Mouse (Mus musculus) kidney, adult 8-10 months (tissue): ENCODE results near the gene Ccdc18.
A peak's percentile ranks its signal among the peaks of the same experiment; 100 is the strongest.
"Not testable (repeated sequence)": the region's sequence is repeated elsewhere in the genome, so short reads cannot be mapped to it uniquely, and the experiment has no call there.

ENCODE experiments used
- DNase-seq, 2 experiments: peaks; one replicate each; pipeline ENCODE4 v3.0.0; 2022

The Ccdc18 gene

GRCm38 (mm10) chr5:108132441-108133243, at the start of gene Ccdc18, which contains the start of gene Tmed5:
Ccdc18 (plus strand) TSS chr5:108132875.
Tmed5 (minus strand) TSS chr5:108132620.
- DNase-seq: peak; percentile 97 to 98

GRCm38 (mm10) chr5:108085440-108085839, 47.2 kb upstream of the Ccdc18 start:
- DNase-seq: no peak

GRCm38 (mm10) chr5:108092731-108093130, 39.9 kb upstream of the Ccdc18 start:
- not testable (repeated sequence) for DNase-seq

- DNase-seq: no peak
Observed at GRCm38 (mm10) chr5:108097676-108098075, 35.0 kb upstream of the Ccdc18 start.

- DNase-seq: no peak
Observed at GRCm38 (mm10) chr5:108100196-108100595, 32.5 kb upstream of the Ccdc18 start.

- no peak for DNase-seq
Observed at GRCm38 (mm10) chr5:108104306-108104705, 28.4 kb upstream of the Ccdc18 start.

GRCm38 (mm10) chr5:108109346-108109745, 23.3 kb upstream of the Ccdc18 start:
- DNase-seq: peak in 1 of 2 experiments; percentile 11

- DNase-seq: no peak
Observed at GRCm38 (mm10) chr5:108117693-108118092, 15.0 kb upstream of the Ccdc18 start.

GRCm38 (mm10) chr5:108120221-108120900, 12.3 kb upstream of the Ccdc18 start:
- DNase-seq: no peak

GRCm38 (mm10) chr5:108131849-108132440, 730 bp upstream of the Ccdc18 start:
- peak; percentile 35 to 37 for DNase-seq

GRCm38 (mm10) chr5:108152592-108152991, 19.9 kb downstream of the Ccdc18 start:
- DNase-seq: no peak

GRCm38 (mm10) chr5:108160796-108161195, 28.1 kb downstream of the Ccdc18 start:
- DNase-seq: no peak

- DNase-seq: peak; percentile 17 to 64
Observed at GRCm38 (mm10) chr5:108163695-108164094, 31.0 kb downstream of the Ccdc18 start.

GRCm38 (mm10) chr5:108184050-108184449, 51.4 kb downstream of the Ccdc18 start:
- no peak for DNase-seq

GRCm38 (mm10) chr5:108188967-108189366, 56.3 kb downstream of the Ccdc18 start:
- no peak for DNase-seq

GRCm38 (mm10) chr5:108206008-108206407, 73.3 kb downstream of the Ccdc18 start:
- peak in 1 of 2 experiments; percentile 11 for DNase-seq

GRCm38 (mm10) chr5:108211512-108211911, 78.8 kb downstream of the Ccdc18 start:
- no peak for DNase-seq

- DNase-seq: no peak
Observed at GRCm38 (mm10) chr5:108214928-108215327, 82.3 kb downstream of the Ccdc18 start.

GRCm38 (mm10) chr5:108224077-108224476, 91.4 kb downstream of the Ccdc18 start:
- DNase-seq: no peak

GRCm38 (mm10) chr5:108226159-108226558, 93.5 kb downstream of the Ccdc18 start:
- peak in 1 of 2 experiments; percentile 14 for DNase-seq

- DNase-seq: no peak
Observed at GRCm38 (mm10) chr5:108246314-108246765, 113.7 kb downstream of the Ccdc18 start.

GRCm38 (mm10) chr5:108250033-108250432, 117.4 kb downstream of the Ccdc18 start:
- DNase-seq: no peak

- no peak for DNase-seq
Observed at GRCm38 (mm10) chr5:108255259-108255658, 122.6 kb downstream of the Ccdc18 start.
